Mouse (Mus musculus): ENCODE results near the gene Ccdc6. TPM values are rescaled to one million over a fixed set of nuclear protein-coding genes. Genes with fewer than 3 reads are reported as not detected.
A peak's percentile ranks its signal among the peaks of the same experiment; 100 is the strongest.

The Ccdc6 gene
- polyA plus RNA-seq, 1 experiment from 2014 or later = 15.9 TPM

DNA sequence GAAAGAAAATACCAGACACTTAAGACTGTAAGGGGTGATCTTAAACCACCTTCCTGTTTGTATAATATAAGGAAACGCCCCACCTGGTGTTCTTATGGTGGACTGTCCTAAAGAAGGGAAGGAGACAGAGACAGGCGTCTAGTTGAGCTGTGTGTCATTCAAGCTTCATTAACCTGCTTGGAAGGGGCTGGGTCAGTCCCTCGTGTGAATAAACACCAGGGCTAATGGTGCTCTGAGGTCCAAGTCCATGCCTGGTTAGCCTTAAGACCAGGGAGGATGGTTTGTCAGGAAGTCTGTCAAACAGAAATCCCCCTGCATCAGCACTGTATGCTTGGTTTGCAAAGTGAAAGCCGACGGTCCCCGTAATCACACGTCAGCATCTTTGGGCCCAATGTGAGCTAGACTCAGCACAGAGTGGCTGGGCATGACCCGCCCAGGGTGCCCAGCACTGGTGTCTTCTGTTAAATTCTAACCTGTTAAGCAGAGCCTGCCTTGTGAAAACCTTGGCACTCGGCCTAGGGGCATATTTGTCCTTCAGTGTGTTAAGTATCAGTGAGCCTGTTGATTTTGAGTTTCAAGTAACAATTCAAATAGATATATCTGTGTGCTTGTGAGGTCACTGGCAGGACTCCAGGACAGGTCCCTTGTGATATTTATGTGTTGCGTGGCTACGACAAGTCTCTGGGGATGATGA, 84.5 kb downstream of the Ccdc6 start:
- H3K4me2 ChIP-seq = no peak overlapping the region
- ATAC-seq (ENCODE audit: insufficient read depth, low FRiP score, low read depth) = no peak
- no peak overlapping the region for H3K9ac ChIP-seq
- 78% methylated on average over 11 of the region's 11 CpGs for WGBS
- H3K4me1 ChIP-seq = no peaks in the 10 kb centered on the region
- H3K27me3 ChIP-seq (replicated peaks) = no peaks in the 10 kb centered on the region
- no peaks in the 10 kb centered on the region for H3K36me3 ChIP-seq
- H3K4me3 ChIP-seq (replicated peaks) = no peak overlapping the region
- H3K27ac ChIP-seq = no peak overlapping the region
- H3K9me3 ChIP-seq = no peaks in the 10 kb centered on the region

DNA sequence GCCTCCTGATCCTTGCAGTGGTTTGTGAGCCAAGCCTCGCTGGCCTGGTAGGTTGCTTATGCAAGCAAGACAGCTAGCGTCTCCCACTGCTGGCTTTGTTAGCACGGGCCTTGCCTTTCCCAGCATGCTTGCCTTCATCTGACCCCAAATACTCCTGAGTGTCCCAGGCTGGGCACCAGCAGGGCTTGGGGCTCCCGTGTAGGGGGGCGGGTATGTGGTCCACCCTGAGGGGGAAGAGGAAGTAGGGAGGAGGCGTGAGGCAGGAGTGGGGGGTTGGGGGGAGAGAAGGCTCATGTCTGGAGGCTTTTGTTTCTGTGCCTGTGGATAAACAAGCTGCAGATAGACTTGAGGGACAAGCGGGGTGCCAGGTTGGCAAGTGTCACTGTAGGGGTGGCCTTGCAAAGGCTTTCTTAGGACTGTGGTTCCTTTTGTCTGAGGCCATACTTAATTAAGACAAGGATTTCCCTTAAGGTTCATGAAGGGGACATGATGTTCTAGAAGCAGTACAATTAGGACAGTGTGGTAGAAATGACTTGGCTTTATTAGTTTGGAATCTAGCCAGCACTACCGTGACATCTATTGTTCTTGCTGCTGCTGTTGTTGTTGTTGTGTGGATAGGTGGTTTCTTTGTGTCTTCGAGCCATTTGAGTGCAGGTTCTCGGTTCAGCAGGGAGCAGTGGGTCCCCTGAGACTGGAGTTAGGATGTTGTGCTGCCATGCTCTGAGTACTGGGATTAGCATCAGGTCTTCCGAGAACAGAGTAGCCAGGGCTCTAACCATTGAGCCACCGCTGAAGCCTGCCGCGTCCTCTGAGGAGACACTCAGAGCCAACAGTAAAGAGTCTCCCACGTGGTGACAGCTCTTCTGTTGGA, 86.5 kb downstream of the Ccdc6 start:
- no peaks in the 10 kb centered on the region for H3K9me3 ChIP-seq
- H3K4me1 ChIP-seq = no peaks in the 10 kb centered on the region
- H3K27me3 ChIP-seq (replicated peaks) = no peaks in the 10 kb centered on the region
- H3K4me2 ChIP-seq = no peak overlapping the region
- peaks cover 6% of the 10 kb centered on the region for H3K36me3 ChIP-seq
- H3K27ac ChIP-seq = no peak overlapping the region
- H3K4me3 ChIP-seq (replicated peaks) = no peak overlapping the region
- WGBS = 71% methylated on average over 15 of the region's 15 CpGs
- no peak overlapping the region for H3K9ac ChIP-seq
- ATAC-seq (ENCODE audit: insufficient read depth, low FRiP score, low read depth) = no peak

DNA sequence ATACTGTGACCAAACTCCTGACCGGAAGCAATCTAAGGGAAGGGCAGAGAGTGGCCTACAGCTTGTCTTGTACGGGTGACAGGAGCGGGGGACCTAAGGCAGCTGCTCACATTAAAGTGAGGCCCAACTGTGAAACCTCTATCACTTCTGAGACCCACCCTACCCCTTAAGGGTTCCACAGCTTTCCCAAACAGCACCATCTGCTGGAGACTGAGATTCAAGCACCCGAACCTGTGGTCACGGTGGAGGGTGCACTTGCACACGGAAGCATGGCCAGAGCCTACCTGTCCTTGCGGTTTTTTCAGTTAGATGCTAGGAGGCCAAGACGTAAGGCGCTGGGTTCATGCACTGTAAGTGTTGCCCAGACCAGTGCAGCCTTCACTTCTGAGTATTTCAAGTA, 89.2 kb downstream of the Ccdc6 start:
- ATAC-seq (ENCODE audit: insufficient read depth, low FRiP score, low read depth) = peak; percentile 40; the same call in 1 of the 2 replicates
- H3K27me3 ChIP-seq (replicated peaks) = no peaks in the 10 kb centered on the region
- 69% methylated on average over 9 of the region's 9 CpGs for WGBS

DNA sequence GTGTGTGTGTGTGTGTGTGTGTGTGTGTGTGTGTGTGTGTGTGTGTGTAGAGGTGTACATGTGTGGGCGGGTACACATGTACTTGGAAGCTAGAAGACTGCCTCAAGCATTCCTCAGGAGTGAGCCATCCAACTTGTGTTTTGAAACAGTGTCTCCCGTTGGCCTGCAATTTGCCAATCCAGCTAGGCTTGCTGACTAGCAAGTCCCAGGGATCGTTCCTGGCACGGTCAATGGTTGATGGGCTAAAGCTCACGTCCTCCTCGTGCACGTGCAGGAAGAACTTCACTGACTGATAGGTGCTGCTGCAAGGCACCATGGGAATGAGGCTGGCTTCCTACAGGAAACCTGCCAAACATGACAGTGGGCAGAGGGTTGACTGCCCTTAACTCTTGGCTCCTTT, 89.7 kb downstream of the Ccdc6 start:
- Histone ChIP-seq H3K4me1 (no peaks in the 10 kb centered on the region), H3K36me3 (peaks cover 11% of the 10 kb centered on the region), H3K9ac (no peak overlapping the region), H3K4me2 (no peak overlapping the region), H3K9me3 (no peaks in the 10 kb centered on the region), H3K4me3 (replicated peaks) (no peak overlapping the region), H3K27ac (no peak overlapping the region), H3K27me3 (replicated peaks) (no peaks in the 10 kb centered on the region)
- no peak for ATAC-seq (ENCODE audit: insufficient read depth, low FRiP score, low read depth)
- 86% methylated on average over 7 of the region's 7 CpGs for WGBS

More for the DNA sequence above, 89.2 kb downstream of the Ccdc6 start:
- no peaks in the 10 kb centered on the region for H3K9me3 ChIP-seq
- no peak overlapping the region for H3K27ac ChIP-seq
- H3K4me2 ChIP-seq = no peak overlapping the region
- H3K36me3 ChIP-seq = peaks cover 11% of the 10 kb centered on the region
- H3K9ac ChIP-seq = no peak overlapping the region
- no peaks in the 10 kb centered on the region for H3K4me1 ChIP-seq
- no peak overlapping the region for H3K4me3 ChIP-seq (replicated peaks)

DNA sequence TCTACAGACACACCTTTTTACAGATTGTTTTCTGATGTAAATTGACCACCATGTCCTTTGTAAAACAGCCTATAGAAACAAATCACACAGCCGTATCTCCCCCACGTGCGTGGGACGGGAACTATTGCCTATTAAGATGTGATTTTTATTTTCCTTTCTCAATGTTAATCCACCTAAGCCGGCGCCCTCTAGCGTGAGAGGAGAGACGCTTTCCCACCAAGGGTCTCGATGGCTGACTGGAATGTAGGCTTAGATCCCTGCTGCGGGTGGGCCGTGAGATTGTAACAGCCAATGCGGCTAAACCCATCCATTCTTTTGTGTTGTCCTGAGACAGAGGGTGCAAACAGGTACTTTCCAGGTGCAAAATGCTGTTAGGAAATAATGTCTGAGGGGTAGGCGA, 92.9 kb downstream of the Ccdc6 start:
- 81% methylated on average over 13 of the region's 13 CpGs for WGBS
- H3K27ac ChIP-seq = no peak overlapping the region
- no peaks in the 10 kb centered on the region for H3K4me1 ChIP-seq
- H3K4me3 ChIP-seq (replicated peaks) = no peak overlapping the region
- no peak overlapping the region for H3K4me2 ChIP-seq
- no peak overlapping the region for H3K9ac ChIP-seq
- no peak for ATAC-seq (ENCODE audit: insufficient read depth, low FRiP score, low read depth)
- H3K9me3 ChIP-seq = no peaks in the 10 kb centered on the region
- H3K27me3 ChIP-seq (replicated peaks) = no peaks in the 10 kb centered on the region
- H3K36me3 ChIP-seq = peaks cover 11% of the 10 kb centered on the region

DNA sequence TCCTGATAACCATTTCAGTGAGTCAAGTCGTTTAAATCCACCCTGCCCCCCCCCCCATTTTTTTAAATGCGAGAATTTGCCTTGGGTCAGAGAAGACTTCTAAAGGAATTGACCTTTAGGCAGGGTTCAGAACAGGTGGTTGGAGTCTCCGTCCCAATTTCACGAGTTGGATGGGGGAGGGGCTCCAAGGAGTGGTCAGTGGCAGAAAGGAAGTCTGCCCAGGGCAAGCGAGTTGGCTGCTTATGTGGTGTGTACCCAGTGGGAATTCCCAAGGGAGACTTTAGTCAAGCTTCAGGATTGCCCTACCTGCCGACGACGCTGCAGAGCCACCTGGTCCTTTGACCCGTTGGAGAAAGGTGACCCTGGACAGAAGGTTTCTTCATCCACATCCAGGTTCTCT, 97.4 kb downstream of the Ccdc6 start:
- Histone ChIP-seq H3K27me3 (replicated peaks) (no peaks in the 10 kb centered on the region), H3K27ac (no peak overlapping the region), H3K4me3 (replicated peaks) (no peak overlapping the region), H3K4me1 (peaks cover 8% of the 10 kb centered on the region; the same call in 1 of the 2 replicates), H3K4me2 (no peak overlapping the region), H3K9ac (no peak overlapping the region), H3K9me3 (no peaks in the 10 kb centered on the region), H3K36me3 (no peaks in the 10 kb centered on the region; the same call in 1 of the 2 replicates)
- no peak for ATAC-seq (ENCODE audit: insufficient read depth, low FRiP score, low read depth)
- 64% methylated on average over 9 of the region's 9 CpGs for WGBS

DNA sequence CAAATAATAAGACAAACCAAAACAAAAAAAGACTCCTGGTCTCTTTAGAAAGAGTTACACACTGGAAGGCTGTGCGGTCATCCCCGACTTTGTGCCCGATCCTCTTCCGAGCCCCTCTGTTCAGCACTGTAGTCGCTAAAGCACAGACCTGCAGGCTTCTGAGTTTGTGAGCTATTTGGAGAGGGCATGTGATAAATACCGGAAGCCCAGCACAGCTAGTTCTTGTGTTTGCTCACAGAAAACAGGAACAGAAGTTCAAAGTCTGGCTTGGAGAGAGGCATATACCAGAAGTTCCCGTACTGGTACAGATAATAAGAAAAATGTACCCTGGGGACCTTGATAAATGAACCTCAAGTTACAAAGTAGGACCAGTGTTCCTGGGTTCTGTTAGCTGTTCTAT, 98.4 kb downstream of the Ccdc6 start:
- no peaks in the 10 kb centered on the region for H3K36me3 ChIP-seq
- H3K4me1 ChIP-seq = peaks cover 8% of the 10 kb centered on the region; the same call in 1 of the 2 replicates
- H3K27ac ChIP-seq = peak overlapping the region; percentile 28; the same call in 1 of the 2 replicates
- no peak overlapping the region for H3K4me3 ChIP-seq (replicated peaks)
- peak; percentile 47; the same call in 1 of the 2 replicates for ATAC-seq (ENCODE audit: insufficient read depth, low FRiP score, low read depth)
- H3K9me3 ChIP-seq = no peaks in the 10 kb centered on the region
- H3K27me3 ChIP-seq (replicated peaks) = no peaks in the 10 kb centered on the region
- 70% methylated on average over 7 of the region's 7 CpGs for WGBS
- H3K9ac ChIP-seq = no peak overlapping the region
- no peak overlapping the region for H3K4me2 ChIP-seq

DNA sequence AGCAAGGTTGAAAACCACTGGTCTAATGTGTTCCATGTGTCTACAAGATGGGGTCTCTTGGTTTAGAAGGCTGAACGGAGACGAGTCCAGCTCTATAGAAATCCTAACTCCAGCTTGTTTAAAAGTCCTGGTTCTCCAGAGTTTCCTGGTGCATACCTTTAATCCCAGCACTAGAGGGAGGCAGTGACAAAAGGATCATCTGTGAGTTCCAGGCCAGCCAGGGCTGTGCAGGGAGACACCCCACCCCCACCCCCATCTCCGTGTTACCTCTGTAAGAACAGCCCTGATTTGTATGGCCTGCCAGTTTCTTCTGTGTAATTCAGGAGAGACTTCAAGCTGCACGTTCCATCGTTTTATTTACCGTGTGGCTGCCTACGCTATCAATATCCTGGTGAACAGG, 98.9 kb downstream of the Ccdc6 start:
- WGBS = 48% methylated on average over 7 of the region's 7 CpGs
- Histone ChIP-seq H3K4me3 (replicated peaks) (no peak overlapping the region), H3K27ac (peak overlapping the region; percentile 28; the same call in 1 of the 2 replicates), H3K27me3 (replicated peaks) (no peaks in the 10 kb centered on the region), H3K9me3 (no peaks in the 10 kb centered on the region), H3K4me1 (peaks cover 8% of the 10 kb centered on the region; the same call in 1 of the 2 replicates), H3K36me3 (no peaks in the 10 kb centered on the region), H3K4me2 (no peak overlapping the region), H3K9ac (no peak overlapping the region)
- no peak for ATAC-seq (ENCODE audit: insufficient read depth, low FRiP score, low read depth)

DNA sequence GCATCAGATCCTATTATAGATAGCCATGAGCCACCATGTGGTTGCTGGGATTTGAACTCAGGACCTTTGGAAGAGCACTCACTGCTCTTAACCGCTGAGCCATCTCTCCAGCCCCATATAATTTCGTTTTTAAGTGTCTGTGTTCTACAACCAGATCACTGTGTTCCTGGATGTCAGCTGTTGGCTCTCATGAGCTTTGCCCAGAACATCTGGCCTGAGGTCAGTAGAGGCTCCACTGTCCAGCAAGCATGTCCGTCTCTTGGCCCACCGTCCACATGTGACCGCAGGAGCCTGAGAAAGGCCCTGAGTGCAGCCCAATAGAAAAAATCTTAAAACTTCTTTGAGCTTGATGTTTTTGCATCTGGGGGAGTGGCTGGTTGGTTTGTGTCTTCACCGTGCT, 99.7 kb downstream of the Ccdc6 start:
- Histone ChIP-seq H3K27ac (no peak overlapping the region), H3K27me3 (replicated peaks) (no peaks in the 10 kb centered on the region), H3K36me3 (no peaks in the 10 kb centered on the region), H3K4me2 (no peak overlapping the region), H3K4me3 (replicated peaks) (no peak overlapping the region), H3K4me1 (peaks cover 8% of the 10 kb centered on the region; the same call in 1 of the 2 replicates), H3K9me3 (no peaks in the 10 kb centered on the region), H3K9ac (no peak overlapping the region)
- no peak for ATAC-seq (ENCODE audit: insufficient read depth, low FRiP score, low read depth)
- WGBS = 84% methylated on average over 6 of the region's 6 CpGs

DNA sequence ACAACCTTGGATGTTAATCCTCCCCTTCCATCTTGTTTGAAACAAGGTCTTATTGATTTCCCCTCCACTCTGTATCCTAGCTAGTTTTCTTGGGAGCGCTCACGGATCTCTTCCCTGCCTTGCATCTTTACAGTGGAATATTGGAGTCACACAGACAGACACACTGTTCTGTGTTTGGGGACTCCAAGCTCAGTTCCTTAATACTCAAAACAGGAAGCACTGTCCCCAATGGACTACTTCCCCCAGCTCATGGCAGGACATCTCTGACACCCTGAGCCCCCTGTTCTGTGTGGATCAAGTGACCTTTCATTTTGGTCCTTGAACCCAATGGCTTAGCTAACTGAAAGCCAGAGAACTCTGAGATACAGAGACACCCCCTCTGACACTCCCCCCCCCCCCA, 100.7 kb downstream of the Ccdc6 start:
- Histone ChIP-seq H3K9ac (no peak overlapping the region), H3K9me3 (no peaks in the 10 kb centered on the region), H3K4me3 (replicated peaks) (no peak overlapping the region), H3K27ac (no peak overlapping the region), H3K27me3 (replicated peaks) (no peaks in the 10 kb centered on the region), H3K4me1 (peaks cover 8% of the 10 kb centered on the region; the same call in 1 of the 2 replicates), H3K4me2 (no peak overlapping the region), H3K36me3 (no peaks in the 10 kb centered on the region)
- no peak for ATAC-seq (ENCODE audit: insufficient read depth, low FRiP score, low read depth)
- WGBS = 66% methylated on average over 2 of the region's 2 CpGs

DNA sequence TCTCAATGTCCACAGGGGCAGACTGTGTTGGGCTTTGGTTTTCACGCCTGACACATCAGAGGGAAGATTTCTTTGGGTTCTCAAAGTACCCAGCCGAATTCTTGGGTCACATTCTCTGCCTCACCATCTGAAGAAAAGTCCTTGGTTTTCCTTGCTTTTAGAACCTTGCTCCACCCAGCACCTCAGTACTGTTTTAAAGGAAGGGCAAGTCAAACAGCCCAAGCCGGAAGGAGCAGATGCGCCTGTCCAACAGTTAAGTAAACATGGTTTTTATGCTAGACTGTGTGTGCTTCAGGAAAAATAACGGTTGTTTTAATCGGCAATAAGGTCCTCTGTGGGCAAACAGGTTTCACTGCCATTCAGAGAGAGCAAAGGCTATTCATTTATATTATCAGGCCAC, 101.1 kb downstream of the Ccdc6 start:
- Histone ChIP-seq H3K9ac (no peak overlapping the region), H3K36me3 (no peaks in the 10 kb centered on the region), H3K4me2 (no peak overlapping the region), H3K4me1 (peaks cover 8% of the 10 kb centered on the region; the same call in 1 of the 2 replicates), H3K9me3 (no peaks in the 10 kb centered on the region), H3K27ac (no peak overlapping the region), H3K27me3 (replicated peaks) (no peaks in the 10 kb centered on the region), H3K4me3 (replicated peaks) (no peak overlapping the region)
- no peak for ATAC-seq (ENCODE audit: insufficient read depth, low FRiP score, low read depth)
- WGBS = 47% methylated on average over 6 of the region's 6 CpGs

DNA sequence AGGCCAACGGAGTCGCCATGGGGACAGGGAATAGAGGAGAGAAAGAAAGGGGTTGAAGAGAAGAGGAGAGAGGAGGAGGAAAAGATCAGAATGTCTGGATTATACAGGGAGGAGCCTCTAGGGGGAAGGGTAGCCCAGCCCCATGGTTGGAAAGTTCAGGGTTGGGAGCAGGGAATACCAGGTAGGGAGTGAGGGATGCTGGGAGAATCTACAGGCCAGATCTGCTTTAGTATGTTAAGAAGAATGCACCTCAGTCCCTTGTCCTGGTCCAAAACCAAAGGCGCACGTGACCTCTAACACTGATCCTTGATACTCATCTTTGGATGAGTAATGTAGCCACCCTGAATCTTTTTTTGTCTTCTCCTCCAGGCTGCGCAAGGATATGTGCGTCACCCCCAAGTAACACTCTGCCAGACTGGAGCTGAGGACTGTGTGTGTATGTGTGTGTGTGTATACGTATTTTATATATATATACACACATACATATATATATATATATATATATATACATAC, 102.1 kb downstream of the Ccdc6 start:
- no peaks in the 10 kb centered on the region for H3K27me3 ChIP-seq (replicated peaks)
- 84% methylated on average over 7 of the region's 7 CpGs for WGBS
- H3K4me2 ChIP-seq = no peak overlapping the region
- no peak for ATAC-seq (ENCODE audit: insufficient read depth, low FRiP score, low read depth)
- H3K9me3 ChIP-seq = no peaks in the 10 kb centered on the region
- H3K4me3 ChIP-seq (replicated peaks) = no peak overlapping the region
- peaks cover 8% of the 10 kb centered on the region; the same call in 1 of the 2 replicates for H3K4me1 ChIP-seq
- no peaks in the 10 kb centered on the region for H3K36me3 ChIP-seq
- no peak overlapping the region for H3K9ac ChIP-seq
- no peak overlapping the region for H3K27ac ChIP-seq

Data from stomach, embryonic 15.5 days (tissue).